Mouse (Mus musculus) midbrain, embryonic 14.5 days (tissue): ENCODE measurements at regions not wholly inside any gene's neighbourhood (a gene's known extent, or its start where the extent isn't known, plus 50 kb on each side); places are given as distances from the start of the nearest gene placed in this dataset.

Experiments used
- ATAC-seq: fragments of 200-750 bp; cut with Nextera tagmentation; 2 replicates; pipeline ENCODE4 v1.8.0; 2017; ENCODE audit warnings: moderate number of reproducible peaks, moderate library complexity; ENCODE audit not compliant: low FRiP score, low TSS enrichment
- DNase-seq: peaks from one replicate; pipeline ENCODE4 v3.0.0-alpha.2; 2015
- H3K27ac ChIP-seq: fragments of 300-500 bp; sonication (generic); replicated peaks from 2 replicates; pipeline ENCODE4 v1.5.1; 2014; ENCODE audit warnings: mild to moderate bottlenecking, low read depth, low read length, moderate library complexity
- H3K27me3 ChIP-seq: fragments of 300-500 bp; sonication (generic); 2 replicates; pipeline ENCODE4 v1.6.1; 2014; ENCODE audit warnings: low read length, control low read depth, mixed read lengths; ENCODE audit not compliant: control insufficient read depth, insufficient read depth
- H3K36me3 ChIP-seq: fragments of 300-500 bp; sonication (generic); 2 replicates; pipeline ENCODE4 v1.6.1; 2014; ENCODE audit warnings: low read length, control low read depth; ENCODE audit not compliant: control insufficient read depth, insufficient read depth
- H3K4me1 ChIP-seq: fragments of 300-500 bp; sonication (generic); 2 replicates; pipeline ENCODE4 v1.6.1; 2014; ENCODE audit warnings: mild to moderate bottlenecking, antibody characterized with exemption, low read length, control low read depth; ENCODE audit not compliant: control insufficient read depth, insufficient read depth
- H3K4me2 ChIP-seq: fragments of 300-500 bp; sonication (generic); 2 replicates; pipeline ENCODE4 v1.6.1; 2014; ENCODE audit warnings: mild to moderate bottlenecking, low read length, moderate library complexity
- H3K4me3 ChIP-seq: fragments of 300-500 bp; sonication (generic); replicated peaks from 2 replicates; pipeline ENCODE4 v1.5.1; 2014; ENCODE audit warnings: low read depth, low read length
- H3K9ac ChIP-seq: fragments of 300-500 bp; sonication (generic); replicated peaks from 2 replicates; pipeline ENCODE4 v1.6.1; 2014; ENCODE audit warnings: mild to moderate bottlenecking, low read length, moderate library complexity
- H3K9me3 ChIP-seq: fragments of 300-500 bp; sonication (generic); 2 replicates; pipeline ENCODE4 v1.6.1; 2016; ENCODE audit warnings: low read length, control low read depth, mixed read lengths; ENCODE audit not compliant: control insufficient read depth
- WGBS: fragments of 180-500 bp; shearing (Covaris S2); extraction: QIAGEN DNeasy Blood & Tissue Kit; methylation state at CpG from one replicate; pipeline ENCODE4 v1.1.7; 2014; 5-methylcytosine and 5-hydroxymethylcytosine counted together

DNA sequence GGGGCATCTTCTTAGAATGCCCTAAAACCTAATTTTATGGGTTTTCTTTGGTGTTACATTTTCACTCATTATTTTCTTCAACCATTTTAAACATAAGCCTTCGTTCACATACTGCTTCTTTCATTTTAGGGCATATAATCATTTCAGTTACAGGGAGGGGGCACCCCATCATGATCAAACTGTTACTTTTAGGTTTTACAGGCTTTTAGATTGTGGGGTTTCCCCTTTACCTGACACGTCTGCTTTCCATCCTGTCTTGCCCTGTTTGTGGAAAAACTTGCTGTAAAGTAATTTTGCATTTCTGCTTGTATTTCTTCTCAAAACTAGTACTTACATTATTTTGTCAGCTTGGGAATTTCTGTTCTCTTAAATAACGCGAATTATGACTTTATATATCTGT, 310.9 kb upstream of the Ptger4 start:
- 85% methylated on average over 4 of the region's 4 CpGs for WGBS

DNA sequence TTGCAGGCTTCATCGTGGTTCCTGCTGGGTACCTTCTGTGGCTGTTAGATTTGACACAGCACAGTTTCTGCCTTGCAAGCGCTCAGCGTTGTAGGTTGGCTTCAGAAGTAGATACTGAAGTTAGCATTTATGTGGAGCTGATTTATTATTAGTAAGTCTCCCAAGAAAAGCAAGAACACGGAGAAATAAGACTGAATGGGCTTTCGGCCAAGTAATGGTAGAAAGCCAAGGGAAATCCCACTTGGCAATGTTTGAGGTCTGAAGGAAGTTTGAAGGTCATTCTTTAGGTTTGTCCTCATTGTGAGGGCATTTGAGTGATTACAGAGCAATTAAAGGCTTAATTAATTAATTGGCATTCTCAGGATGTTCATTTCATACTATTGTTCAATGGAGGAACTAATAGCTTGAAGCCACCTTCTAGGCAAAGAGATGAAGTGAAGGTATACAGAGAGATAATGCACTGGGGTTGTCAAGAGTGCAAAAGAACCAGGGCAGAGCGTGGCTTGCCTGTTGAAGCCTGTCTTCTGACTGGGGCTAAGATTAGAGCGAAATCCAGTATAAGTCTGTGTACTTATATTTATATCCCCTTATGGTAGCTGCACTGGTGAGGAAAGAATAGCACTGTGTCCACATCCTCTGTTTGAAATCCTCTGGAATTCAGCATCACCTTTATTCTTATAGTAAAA, 311.5 kb upstream of the Ptger4 start:
- DNase-seq = no peak
- Histone ChIP-seq H3K4me3 (no peak overlapping the region), H3K4me2 (no peak overlapping the region), H3K9ac (no peak overlapping the region), H3K27ac (no peak overlapping the region), H3K36me3 (no peaks in the 10 kb centered on the region), H3K4me1 (no peaks in the 10 kb centered on the region), H3K9me3 (no peaks in the 10 kb centered on the region), H3K27me3 (no peaks in the 10 kb centered on the region)
- 87% methylated on average over 7 of the region's 7 CpGs for WGBS
- ATAC-seq = no peak

More for the DNA sequence above, 310.9 kb upstream of the Ptger4 start:
- Histone ChIP-seq H3K36me3 (no peaks in the 10 kb centered on the region), H3K4me2 (no peak overlapping the region), H3K4me3 (no peak overlapping the region), H3K27me3 (no peaks in the 10 kb centered on the region), H3K9ac (no peak overlapping the region), H3K27ac (no peak overlapping the region), H3K4me1 (no peaks in the 10 kb centered on the region), H3K9me3 (no peaks in the 10 kb centered on the region)
- no peak for DNase-seq
- no peak for ATAC-seq

DNA sequence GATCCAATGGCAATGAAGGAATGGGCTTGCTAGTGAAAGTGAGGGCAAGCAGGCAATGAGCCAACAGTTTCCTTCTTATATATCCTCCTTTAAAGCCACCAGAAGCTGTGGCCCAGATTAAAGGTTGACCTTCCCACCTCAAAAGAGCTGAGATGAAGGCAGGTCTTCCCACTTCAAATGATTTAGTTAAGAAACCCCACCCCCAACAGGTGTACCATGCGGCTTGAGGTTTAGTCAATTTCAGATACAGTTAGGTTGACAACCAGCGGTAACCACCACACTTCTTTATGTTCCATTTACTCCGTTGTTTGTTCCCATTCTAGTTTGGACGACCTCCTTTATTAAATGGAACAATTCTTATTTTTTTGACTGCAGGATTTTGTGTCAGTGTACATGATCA, 317.8 kb upstream of the Ptger4 start:
- DNase-seq = no peak
- Histone ChIP-seq H3K27me3 (no peaks in the 10 kb centered on the region), H3K4me3 (no peak overlapping the region)

DNA sequence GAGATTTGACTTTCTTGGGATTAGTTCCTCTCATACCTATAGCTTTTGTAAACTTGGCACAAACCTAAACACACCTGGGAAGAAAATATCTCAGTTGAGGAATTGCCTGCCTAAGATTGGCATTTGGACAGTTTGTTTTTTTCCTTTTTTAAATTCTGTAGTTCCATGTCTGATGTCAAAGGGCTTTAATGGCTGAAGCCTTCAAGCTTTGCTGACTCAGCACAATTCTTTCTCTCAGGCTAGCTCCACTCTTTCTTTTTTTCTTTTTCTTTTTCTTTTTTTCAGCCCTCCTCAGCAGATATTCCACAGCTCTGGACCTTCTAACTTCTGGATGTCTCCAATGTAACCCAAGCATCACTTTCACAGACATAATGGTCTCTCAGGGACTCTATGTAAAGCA, 330.4 kb upstream of the Ptger4 start:
- Histone ChIP-seq H3K9ac (no peak overlapping the region), H3K4me3 (no peak overlapping the region), H3K9me3 (no peaks in the 10 kb centered on the region), H3K4me1 (no peaks in the 10 kb centered on the region), H3K27ac (no peak overlapping the region), H3K4me2 (no peak overlapping the region), H3K36me3 (no peaks in the 10 kb centered on the region), H3K27me3 (no peaks in the 10 kb centered on the region)
- DNase-seq = no peak
- no peak for ATAC-seq

More for the DNA sequence above, 317.8 kb upstream of the Ptger4 start:
- no peaks in the 10 kb centered on the region for H3K4me1 ChIP-seq
- H3K4me2 ChIP-seq = no peak overlapping the region
- no peak overlapping the region for H3K27ac ChIP-seq
- no peaks in the 10 kb centered on the region for H3K36me3 ChIP-seq
- H3K9ac ChIP-seq = no peak overlapping the region
- H3K9me3 ChIP-seq = no peaks in the 10 kb centered on the region
- ATAC-seq = no peak
- 90% methylated on average over 4 of the region's 4 CpGs for WGBS

DNA sequence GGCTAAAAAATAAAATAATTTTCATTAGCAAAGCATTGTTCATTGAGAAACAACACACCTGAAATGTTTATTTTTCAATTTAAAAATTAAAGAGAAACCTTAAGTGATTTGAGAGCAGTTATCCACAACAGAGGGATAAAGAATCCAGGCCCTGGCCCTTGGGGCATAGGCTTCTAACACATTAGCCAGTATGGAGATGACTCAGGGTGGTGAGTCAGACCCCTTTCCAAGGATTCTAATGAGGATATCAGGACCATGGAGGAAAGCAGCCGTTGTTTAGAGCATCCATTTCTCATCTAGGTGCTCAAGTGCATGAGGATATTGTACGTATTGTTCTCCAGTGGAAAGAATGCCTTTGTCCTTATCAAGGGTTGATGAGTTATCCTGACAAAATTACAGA, 335.6 kb upstream of the Ptger4 start:
- no peak overlapping the region for H3K27ac ChIP-seq
- no peaks in the 10 kb centered on the region for H3K4me1 ChIP-seq
- WGBS = 92% methylated on average over 2 of the region's 2 CpGs
- H3K9ac ChIP-seq = no peak overlapping the region
- H3K27me3 ChIP-seq = no peaks in the 10 kb centered on the region
- no peak overlapping the region for H3K4me3 ChIP-seq
- no peaks in the 10 kb centered on the region for H3K36me3 ChIP-seq
- no peak for ATAC-seq
- no peak overlapping the region for H3K4me2 ChIP-seq
- no peak for DNase-seq
- no peaks in the 10 kb centered on the region for H3K9me3 ChIP-seq

DNA sequence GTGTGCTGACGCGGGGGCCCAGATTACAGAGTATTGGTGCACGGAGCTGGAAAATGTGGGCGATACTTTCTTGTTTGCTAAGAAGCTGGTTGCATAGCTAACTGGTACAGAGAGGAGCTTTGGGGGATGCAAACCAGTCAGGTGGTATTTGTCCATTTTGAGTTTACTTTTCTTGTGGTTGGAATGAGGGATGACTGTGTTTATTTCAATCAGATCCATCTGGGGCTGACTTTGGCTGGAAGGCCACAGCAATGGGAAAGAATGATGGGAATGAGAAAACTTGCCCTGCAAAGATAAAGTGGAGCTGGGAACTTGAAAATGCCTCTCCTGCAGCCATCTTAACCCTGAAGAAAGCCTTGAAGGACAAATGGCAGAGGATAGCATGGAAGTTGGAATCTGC, 336.4 kb upstream of the Ptger4 start:
- Histone ChIP-seq H3K9me3 (no peaks in the 10 kb centered on the region), H3K27ac (no peak overlapping the region), H3K9ac (no peak overlapping the region), H3K4me1 (no peaks in the 10 kb centered on the region), H3K36me3 (no peaks in the 10 kb centered on the region), H3K4me3 (no peak overlapping the region), H3K27me3 (no peaks in the 10 kb centered on the region), H3K4me2 (no peak overlapping the region)
- 98% methylated on average over 4 of the region's 4 CpGs for WGBS
- DNase-seq (no peak), ATAC-seq (no peak)

DNA sequence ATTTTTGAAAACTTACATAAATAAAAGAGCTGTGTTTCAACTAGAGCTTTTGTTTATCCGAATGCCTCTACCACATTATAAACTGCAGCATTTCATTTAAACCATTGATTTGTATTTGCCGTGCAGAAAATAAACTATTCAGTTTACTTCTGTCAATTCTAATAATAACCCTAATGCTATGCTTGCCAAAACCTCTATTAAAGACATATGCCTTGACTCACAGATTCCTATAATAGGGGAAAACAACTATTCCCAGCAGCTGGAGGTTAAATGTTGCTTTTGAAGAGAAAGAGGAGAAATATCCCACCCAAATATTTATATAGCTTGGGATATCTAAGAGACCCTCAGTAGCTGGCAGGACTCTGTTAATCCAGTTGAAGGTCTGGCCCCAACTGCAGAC, 340.4 kb upstream of the Ptger4 start:
- DNase-seq = no peak
- H3K9ac ChIP-seq = no peak overlapping the region
- ATAC-seq = no peak
- H3K4me3 ChIP-seq = no peak overlapping the region
- no peaks in the 10 kb centered on the region for H3K4me1 ChIP-seq
- H3K9me3 ChIP-seq = no peaks in the 10 kb centered on the region
- no peaks in the 10 kb centered on the region for H3K36me3 ChIP-seq
- no peak overlapping the region for H3K27ac ChIP-seq
- no peak overlapping the region for H3K4me2 ChIP-seq
- 92% methylated on average over 2 of the region's 2 CpGs for WGBS
- no peaks in the 10 kb centered on the region for H3K27me3 ChIP-seq

DNA sequence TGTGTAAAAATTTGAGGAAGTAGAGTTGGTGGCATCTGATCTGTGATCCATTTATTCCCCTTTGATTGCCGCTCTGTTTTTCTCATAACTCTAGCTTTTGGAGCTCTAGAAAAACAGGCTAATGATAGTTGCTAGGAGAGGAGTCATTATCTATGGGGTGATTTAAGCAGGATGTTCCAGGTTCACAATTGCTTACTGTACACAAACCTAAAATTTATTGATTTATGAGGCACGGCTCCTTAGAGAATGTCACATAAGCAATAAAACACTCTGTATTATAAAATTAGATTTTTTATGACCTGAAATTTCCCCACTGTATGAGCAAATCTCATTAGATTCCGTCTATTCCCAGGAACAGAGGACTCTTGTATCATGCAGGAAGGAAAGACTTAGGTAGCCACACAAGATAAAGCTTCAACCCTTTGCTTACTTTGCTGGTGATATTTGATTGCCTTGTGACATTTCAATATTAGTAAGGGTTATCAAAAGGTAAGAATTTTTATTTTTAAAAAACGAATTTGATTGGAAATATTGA, 360.8 kb upstream of the Ptger4 start:
- no peaks in the 10 kb centered on the region for H3K9me3 ChIP-seq
- ATAC-seq = no peak
- H3K4me2 ChIP-seq = no peak overlapping the region
- H3K9ac ChIP-seq = no peak overlapping the region
- no peaks in the 10 kb centered on the region for H3K27me3 ChIP-seq
- no peaks in the 10 kb centered on the region for H3K4me1 ChIP-seq
- H3K27ac ChIP-seq = no peak overlapping the region
- H3K4me3 ChIP-seq = no peak overlapping the region
- WGBS = 75% methylated on average over 4 of the region's 4 CpGs
- no peaks in the 10 kb centered on the region for H3K36me3 ChIP-seq
- DNase-seq = no peak

DNA sequence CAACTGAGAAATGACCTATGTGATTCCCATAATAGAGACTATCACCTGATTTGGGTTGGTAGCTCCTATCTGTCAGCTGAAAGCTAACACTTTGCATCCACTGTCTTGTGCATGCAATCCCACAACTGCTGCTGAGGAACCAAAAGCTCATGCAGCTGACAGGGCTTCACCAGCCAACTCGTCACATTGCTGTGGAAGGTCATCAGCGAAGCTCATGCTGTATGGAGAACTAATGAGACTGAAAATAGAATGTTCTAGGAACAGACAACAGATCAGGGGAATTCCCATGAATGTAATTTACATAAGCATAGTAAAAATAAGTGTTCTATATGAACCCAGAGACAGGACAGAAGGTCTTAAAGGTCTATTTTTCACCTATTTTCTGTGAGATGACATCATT, 363.5 kb upstream of the Ptger4 start:
- Histone ChIP-seq H3K4me1 (no peaks in the 10 kb centered on the region), H3K9ac (no peak overlapping the region), H3K4me3 (no peak overlapping the region), H3K9me3 (no peaks in the 10 kb centered on the region), H3K27me3 (no peaks in the 10 kb centered on the region), H3K4me2 (no peak overlapping the region), H3K27ac (no peak overlapping the region), H3K36me3 (no peaks in the 10 kb centered on the region)
- DNase-seq (no peak), ATAC-seq (no peak)
- 81% methylated on average over 2 of the region's 2 CpGs for whole genome bisulfite sequencing
